Mouse (Mus musculus) forebrain, embryonic 12.5 days (tissue): ENCODE results near the gene Lpcat3. TPM values are rescaled to one million over a fixed set of nuclear protein-coding genes. Genes with fewer than 3 reads are reported as not detected.

ENCODE experiments used
- ATAC-seq: fragments of 200-750 bp; cut with Nextera tagmentation; 2 replicates; pipeline ENCODE4 v1.8.0; 2017; ENCODE audit warnings: moderate TSS enrichment; ENCODE audit not compliant: low FRiP score
- H3K27ac ChIP-seq: fragments of 300-500 bp; sonication (generic); 2 replicates; pipeline ENCODE4 v1.5.1; 2016; ENCODE audit warnings: mild to moderate bottlenecking
- H3K27me3 ChIP-seq: fragments of 300-500 bp; sonication (generic); 2 replicates; pipeline ENCODE4 v1.6.1; 2016; ENCODE audit warnings: mild to moderate bottlenecking
- H3K36me3 ChIP-seq: fragments of 300-500 bp; sonication (generic); replicated peaks from 2 replicates; pipeline ENCODE4 v1.6.1; 2016; ENCODE audit warnings: mild to moderate bottlenecking
- H3K4me1 ChIP-seq: fragments of 300-500 bp; sonication (generic); 2 replicates; pipeline ENCODE4 v1.6.1; 2016
- H3K4me2 ChIP-seq: fragments of 300-500 bp; sonication (generic); 2 replicates; pipeline ENCODE4 v1.6.1; 2016; ENCODE audit warnings: mild to moderate bottlenecking, moderate library complexity
- H3K4me3 ChIP-seq: fragments of 300-500 bp; sonication (generic); replicated peaks from 2 replicates; pipeline ENCODE4 v1.5.1; 2016; ENCODE audit warnings: mild to moderate bottlenecking
- H3K9ac ChIP-seq: fragments of 300-500 bp; sonication (generic); 2 replicates; pipeline ENCODE4 v1.6.1; 2016; ENCODE audit warnings: mild to moderate bottlenecking
- H3K9me3 ChIP-seq: fragments of 300-500 bp; sonication (generic); 2 replicates; pipeline ENCODE4 v1.6.1; 2016
- WGBS: fragments of 180-500 bp; shearing (Covaris S2); methylation state at CpG from one replicate; pipeline ENCODE4 v1.1.7; 2016; 5-methylcytosine and 5-hydroxymethylcytosine counted together
- polyA plus RNA-seq: library from polyadenylated mRNA; unstranded; fragments of >200 nt; fragmentation: Nextera tagmentation; extraction: Ambion mirVana; gene quantifications from 2 replicates; pipeline ENCODE4 v1.2.1, GENCODE M21; 2016

The Lpcat3 gene
- polyA plus RNA-seq, 1 experiment from 2014 or later = 35.0 TPM

DNA sequence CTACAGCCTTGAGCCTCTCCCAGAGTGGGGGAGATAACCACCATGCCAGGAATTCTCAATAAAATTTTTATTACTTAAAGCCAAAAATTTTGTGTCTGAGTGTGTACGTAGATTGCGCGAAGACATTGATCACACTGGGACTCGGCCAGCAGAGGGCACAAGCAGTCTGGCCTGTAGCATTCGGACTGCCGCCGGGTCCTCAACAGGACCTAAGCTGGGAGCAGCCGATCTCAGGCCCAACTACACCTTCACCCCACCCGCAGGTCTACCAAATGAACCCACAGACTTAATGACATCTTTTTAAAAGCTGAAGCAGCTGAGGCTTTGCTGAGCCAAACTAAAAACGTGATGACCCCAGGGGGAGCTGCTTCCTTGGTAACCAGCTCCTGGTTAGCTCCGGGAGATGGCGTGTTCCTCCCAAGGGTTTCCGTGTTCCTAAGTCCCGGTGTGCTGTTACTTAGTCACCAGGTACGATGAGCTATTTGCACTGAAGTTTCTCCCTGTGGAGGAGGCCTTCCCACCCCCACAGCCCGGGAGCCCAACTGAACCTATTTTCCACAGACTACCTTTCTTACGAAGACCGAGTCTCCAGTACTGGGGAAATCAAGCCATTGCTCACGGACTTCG lies 54.1 kb downstream of the Lpcat3 start:
- 0 out of 2 replicates have a peak overlapping the region, but pooled peaks have one; percentile 19 for H3K27ac ChIP-seq
- H3K9ac ChIP-seq = no peak overlapping the region
- ATAC-seq = no peak
- H3K4me1 ChIP-seq = peaks cover 18% of the 10 kb centered on the region
- H3K9me3 ChIP-seq = no peaks in the 10 kb centered on the region
- no peak overlapping the region for H3K4me3 ChIP-seq
- peaks cover 45% of the 10 kb centered on the region for H3K36me3 ChIP-seq
- H3K27me3 ChIP-seq = no peaks in the 10 kb centered on the region
- no peak overlapping the region for H3K4me2 ChIP-seq
- WGBS = 69% methylated on average over 20 of the region's 20 CpGs

DNA sequence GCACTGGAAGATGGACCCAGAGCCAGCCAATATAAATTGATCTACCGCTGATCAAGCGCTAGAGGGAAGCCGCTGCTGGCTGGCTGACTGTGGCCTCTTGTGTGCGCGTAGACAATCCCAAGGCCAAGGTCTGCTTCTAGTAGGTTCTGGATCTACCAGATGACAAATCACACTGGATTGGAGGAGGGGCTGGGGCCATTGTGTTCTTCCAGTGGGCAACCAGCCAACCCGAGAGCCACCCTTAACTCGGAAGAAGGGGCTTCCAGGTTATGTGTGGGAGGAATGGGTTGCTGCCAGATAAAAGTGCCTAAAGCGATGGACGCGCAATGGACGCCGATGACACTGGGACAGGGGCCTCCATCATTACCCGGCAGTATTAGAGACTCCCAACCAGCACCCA lies 55.1 kb downstream of the Lpcat3 start:
- peak overlapping the region; percentile 7; the same call in 1 of the 2 replicates for H3K4me3 ChIP-seq
- WGBS = 81% methylated on average over 13 of the region's 13 CpGs
- peaks cover 45% of the 10 kb centered on the region for H3K36me3 ChIP-seq
- peaks cover 15% of the 10 kb centered on the region for H3K4me1 ChIP-seq
- no peak overlapping the region for H3K4me2 ChIP-seq
- no peak overlapping the region for H3K27ac ChIP-seq
- no peaks in the 10 kb centered on the region for H3K27me3 ChIP-seq
- H3K9me3 ChIP-seq = no peaks in the 10 kb centered on the region
- no peak overlapping the region for H3K9ac ChIP-seq
- no peak for ATAC-seq

DNA sequence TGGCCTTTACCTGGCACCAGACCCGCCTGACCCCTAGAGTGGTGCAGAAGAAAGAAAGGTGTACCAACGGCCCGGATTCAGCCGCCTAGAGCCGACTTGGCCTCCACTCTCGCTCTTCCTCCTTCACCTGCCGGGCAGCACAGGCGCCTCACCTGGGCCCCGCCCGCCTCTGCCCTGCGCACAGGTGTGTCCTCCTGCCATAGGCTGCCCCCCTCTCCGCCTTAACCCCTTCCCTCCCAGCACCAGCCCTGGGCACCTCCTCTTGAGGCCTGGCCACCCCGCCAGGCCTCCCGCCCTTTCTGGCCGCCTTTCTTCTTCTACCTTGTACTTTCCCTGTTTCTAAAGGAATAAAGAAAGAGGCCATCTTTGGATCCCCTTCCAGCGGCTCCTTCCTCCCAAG lies 55.9 kb downstream of the Lpcat3 start:
- no peak overlapping the region for H3K27ac ChIP-seq

DNA sequence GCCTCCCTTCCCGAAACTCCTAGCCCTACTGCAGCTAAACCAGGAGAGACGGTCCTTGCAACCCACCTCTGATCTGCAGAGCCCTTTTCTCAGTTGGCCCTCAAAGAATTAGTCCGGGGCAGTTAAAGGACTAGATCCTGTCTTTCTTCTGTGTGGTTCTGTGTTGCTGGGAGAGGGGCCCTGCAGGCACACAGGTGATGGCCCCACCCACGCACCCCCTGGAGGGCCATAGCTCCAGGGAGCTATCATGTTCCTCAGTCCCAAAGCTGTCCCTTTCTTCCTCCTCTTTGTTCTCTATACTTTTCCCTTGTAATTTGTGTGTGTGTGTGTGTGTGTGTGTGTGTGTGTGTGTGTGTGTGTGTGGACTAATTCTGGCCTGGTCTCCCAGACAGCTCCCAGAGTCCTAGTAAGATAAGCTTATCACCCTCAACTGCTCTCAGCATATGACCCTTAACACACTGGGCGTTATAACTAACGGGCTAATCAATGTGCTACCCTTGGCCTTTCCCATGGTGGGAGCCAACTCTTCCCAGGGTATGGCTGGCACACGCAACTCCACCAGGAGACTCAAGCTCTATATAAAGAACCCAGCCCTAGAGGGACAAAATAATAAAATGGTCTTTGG lies 56.6 kb downstream of the Lpcat3 start:
- no peak for ATAC-seq
- H3K27me3 ChIP-seq = no peaks in the 10 kb centered on the region
- H3K4me3 ChIP-seq = no peak overlapping the region
- no peak overlapping the region for H3K27ac ChIP-seq
- 75% methylated on average over 7 of the region's 7 CpGs for WGBS
- H3K9ac ChIP-seq = peak overlapping the region; percentile 40; the same call in 1 of the 2 replicates
- no peaks in the 10 kb centered on the region for H3K9me3 ChIP-seq
- H3K4me1 ChIP-seq = no peaks in the 10 kb centered on the region
- no peak overlapping the region for H3K4me2 ChIP-seq
- H3K36me3 ChIP-seq = peaks cover 34% of the 10 kb centered on the region

More for the DNA sequence above, 55.9 kb downstream of the Lpcat3 start:
- Histone ChIP-seq H3K4me3 (no peak overlapping the region), H3K27me3 (no peaks in the 10 kb centered on the region), H3K9ac (peak overlapping the region; percentile 40; the same call in 1 of the 2 replicates), H3K36me3 (peaks cover 42% of the 10 kb centered on the region), H3K4me1 (peaks cover 7% of the 10 kb centered on the region), H3K9me3 (no peaks in the 10 kb centered on the region), H3K4me2 (no peak overlapping the region)
- no peak for ATAC-seq
- 47% methylated on average over 16 of the region's 16 CpGs for WGBS

DNA sequence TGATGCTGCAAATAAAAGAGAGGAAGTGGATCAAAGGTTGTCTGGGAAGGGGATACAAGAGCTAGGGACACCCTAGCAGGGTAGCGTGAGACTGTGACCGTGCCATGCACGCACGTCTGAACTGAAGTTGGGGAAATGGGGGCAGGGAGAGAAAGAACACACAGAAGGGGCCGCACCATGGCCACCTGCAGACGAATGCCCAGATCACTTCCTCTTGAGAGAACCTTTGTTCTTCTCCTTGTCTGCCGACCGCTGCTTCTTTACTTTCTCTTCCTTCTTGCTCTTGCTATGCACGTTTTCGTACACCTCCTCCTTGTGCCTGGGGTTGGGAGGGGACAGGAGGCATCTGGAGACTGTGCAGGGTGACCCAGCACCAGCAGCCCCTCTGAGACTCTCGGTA lies 58.1 kb downstream of the Lpcat3 start:
- Histone ChIP-seq H3K4me2 (no peak overlapping the region), H3K27ac (no peak overlapping the region), H3K9me3 (no peaks in the 10 kb centered on the region), H3K4me1 (no peaks in the 10 kb centered on the region), H3K27me3 (no peaks in the 10 kb centered on the region), H3K4me3 (no peak overlapping the region), H3K9ac (no peak overlapping the region; the same call in 1 of the 2 replicates), H3K36me3 (peaks cover 20% of the 10 kb centered on the region)
- no peak for ATAC-seq
- WGBS = 65% methylated on average over 11 of the region's 11 CpGs

DNA sequence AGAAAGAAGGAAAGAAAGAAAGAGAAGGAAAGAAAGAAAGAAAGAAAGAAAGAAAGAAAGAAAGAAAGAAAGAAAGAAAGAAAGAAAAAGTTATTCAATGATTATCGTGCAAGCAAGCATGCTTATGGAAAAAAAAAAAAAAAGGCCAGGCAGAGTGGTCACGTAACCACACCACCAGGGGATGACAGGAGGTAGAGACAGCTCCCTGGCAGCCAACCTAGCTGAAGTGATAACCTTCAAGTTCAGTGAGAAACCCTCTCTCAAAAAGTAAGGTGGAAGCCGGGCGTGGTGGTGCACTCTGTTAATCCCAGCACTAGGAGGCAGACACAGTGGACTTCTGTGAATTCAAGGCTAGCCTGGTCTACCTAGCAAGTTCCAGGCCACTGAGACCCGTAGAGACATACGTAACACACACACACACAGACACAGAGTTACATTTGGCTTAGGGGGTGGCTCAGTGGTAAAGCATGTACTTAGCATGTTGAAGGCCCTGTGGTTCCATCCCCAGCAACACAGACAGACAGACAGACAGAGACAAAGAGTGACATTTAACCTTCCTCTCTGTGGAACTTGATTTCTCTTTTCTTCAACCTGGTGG lies 60.1 kb downstream of the Lpcat3 start:
- H3K27ac ChIP-seq = no peak overlapping the region
- no peaks in the 10 kb centered on the region for H3K27me3 ChIP-seq
- no peaks in the 10 kb centered on the region for H3K9me3 ChIP-seq
- no peak for ATAC-seq
- H3K4me1 ChIP-seq = no peaks in the 10 kb centered on the region
- H3K4me3 ChIP-seq = no peak overlapping the region
- H3K36me3 ChIP-seq = no peaks in the 10 kb centered on the region
- no peak overlapping the region for H3K4me2 ChIP-seq
- WGBS = 83% methylated on average over 6 of the region's 6 CpGs
- no peak overlapping the region for H3K9ac ChIP-seq

DNA sequence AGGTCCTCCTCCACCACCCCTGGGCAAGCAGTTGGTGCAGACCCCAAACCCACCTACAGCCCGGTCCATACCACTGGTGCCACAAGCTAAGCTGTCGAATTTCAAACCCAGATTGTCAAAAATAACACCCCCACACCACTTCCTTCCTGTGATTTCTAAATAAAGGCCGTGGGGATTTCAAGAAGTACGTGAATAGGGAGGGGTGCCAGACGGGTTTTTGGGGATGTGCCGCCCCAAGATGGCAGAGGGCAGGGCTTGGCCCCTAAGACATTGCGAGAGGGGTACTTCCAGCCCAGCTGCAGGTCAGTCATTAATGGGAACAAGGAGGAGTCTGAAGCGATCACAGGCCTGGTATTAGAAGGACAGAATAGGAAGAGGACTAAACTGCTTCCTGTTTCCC lies 60.7 kb downstream of the Lpcat3 start:
- Histone ChIP-seq H3K36me3 (no peaks in the 10 kb centered on the region), H3K9me3 (no peaks in the 10 kb centered on the region), H3K9ac (no peak overlapping the region), H3K4me3 (no peak overlapping the region), H3K27me3 (no peaks in the 10 kb centered on the region), H3K4me2 (no peak overlapping the region), H3K27ac (no peak overlapping the region), H3K4me1 (no peaks in the 10 kb centered on the region)
- ATAC-seq = no peak
- WGBS = 87% methylated on average over 8 of the region's 8 CpGs

DNA sequence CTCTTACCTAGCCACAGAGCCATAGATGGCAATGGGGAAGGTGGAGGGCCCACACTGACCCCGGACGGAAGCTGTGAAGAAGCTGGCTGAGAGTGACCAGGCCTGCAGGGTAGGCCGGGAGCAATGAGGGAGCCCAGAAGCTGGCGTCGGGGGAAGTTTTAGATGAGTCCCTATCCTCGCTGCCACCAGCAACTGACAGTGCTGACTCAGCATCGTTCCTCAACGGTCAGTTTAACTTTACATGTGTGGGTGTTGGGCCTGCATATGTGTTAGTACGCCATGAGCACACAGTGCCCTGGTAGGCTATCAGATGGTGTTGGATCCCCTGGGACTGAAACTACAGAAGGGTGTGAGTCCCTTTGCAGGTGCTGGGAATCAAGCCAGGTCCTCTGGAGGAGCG lies 61.6 kb downstream of the Lpcat3 start:
- no peaks in the 10 kb centered on the region for H3K27me3 ChIP-seq
- 88% methylated on average over 10 of the region's 10 CpGs for WGBS

DNA sequence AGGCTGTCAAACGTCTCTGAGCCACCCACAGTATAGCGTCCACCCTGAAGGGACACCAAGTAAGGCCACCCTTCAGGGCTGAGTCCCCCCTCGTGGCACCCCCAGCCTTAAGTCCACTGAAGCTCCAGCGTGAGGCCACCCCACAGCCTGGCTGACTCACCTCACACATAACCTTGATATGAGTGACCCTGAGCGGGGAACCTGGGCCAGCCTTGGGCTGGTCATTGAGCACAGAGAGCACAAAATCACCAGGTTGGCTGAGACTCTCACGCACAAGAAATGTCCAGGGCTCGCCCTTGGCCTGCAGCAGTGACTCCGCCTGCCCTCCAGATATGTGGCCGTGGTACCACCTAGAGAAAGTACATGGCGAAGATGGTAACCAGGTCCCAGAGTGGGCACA lies 65.8 kb downstream of the Lpcat3 start:
- H3K4me2 ChIP-seq = no peak overlapping the region
- H3K27ac ChIP-seq = no peak overlapping the region
- no peaks in the 10 kb centered on the region for H3K36me3 ChIP-seq
- ATAC-seq = no peak
- H3K27me3 ChIP-seq = no peaks in the 10 kb centered on the region
- H3K9ac ChIP-seq = no peak overlapping the region
- no peak overlapping the region for H3K4me3 ChIP-seq
- no peaks in the 10 kb centered on the region for H3K9me3 ChIP-seq
- WGBS = 86% methylated on average over 10 of the region's 10 CpGs
- H3K4me1 ChIP-seq = no peaks in the 10 kb centered on the region

More for the DNA sequence above, 61.6 kb downstream of the Lpcat3 start:
- Histone ChIP-seq H3K4me3 (no peak overlapping the region), H3K9me3 (no peaks in the 10 kb centered on the region), H3K27ac (no peak overlapping the region), H3K9ac (no peak overlapping the region), H3K4me2 (no peak overlapping the region), H3K36me3 (no peaks in the 10 kb centered on the region), H3K4me1 (no peaks in the 10 kb centered on the region)
- ATAC-seq = no peak

DNA sequence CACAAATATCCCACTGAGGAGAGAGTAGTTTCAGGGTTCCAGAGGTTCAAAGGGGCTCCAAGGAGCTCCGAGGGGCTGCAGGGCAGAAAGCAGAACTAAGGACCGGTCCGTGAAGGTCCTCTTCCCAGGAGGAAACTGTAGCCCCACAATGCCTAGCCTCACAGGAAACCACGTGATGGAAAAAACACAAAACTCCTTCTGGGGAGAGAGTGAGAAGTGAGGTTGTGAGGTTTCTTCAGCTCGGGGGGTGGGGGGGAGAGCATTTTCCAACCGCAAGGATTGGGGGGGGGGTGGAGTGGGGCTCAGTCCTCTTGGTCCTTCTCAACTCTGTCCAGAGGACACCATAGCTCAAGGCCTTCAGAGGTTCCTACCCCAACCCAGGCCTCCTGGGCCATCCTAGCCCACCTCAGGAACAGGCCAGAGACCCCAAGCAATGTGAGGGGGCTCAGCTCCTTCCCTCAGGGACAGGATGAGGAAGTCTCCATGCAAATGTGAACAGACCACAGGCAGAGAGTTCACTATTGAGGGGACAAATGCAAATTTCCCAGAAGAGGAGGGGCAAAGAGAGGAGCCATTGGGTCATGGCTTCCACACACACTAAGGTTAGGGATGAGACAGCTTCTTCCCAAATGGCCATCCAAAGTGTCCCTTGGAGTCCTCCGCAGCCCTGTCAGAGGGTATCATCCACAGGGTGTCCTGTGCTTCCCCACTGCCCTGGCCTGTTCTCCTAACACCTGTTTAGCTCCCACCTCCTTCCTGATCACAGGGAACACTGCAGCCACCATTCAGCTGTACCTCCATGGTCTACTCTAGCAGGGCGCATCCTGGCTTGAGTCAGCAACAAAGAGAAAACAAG lies 67.3 kb downstream of the Lpcat3 start:
- WGBS = 86% methylated on average over 8 of the region's 8 CpGs

DNA sequence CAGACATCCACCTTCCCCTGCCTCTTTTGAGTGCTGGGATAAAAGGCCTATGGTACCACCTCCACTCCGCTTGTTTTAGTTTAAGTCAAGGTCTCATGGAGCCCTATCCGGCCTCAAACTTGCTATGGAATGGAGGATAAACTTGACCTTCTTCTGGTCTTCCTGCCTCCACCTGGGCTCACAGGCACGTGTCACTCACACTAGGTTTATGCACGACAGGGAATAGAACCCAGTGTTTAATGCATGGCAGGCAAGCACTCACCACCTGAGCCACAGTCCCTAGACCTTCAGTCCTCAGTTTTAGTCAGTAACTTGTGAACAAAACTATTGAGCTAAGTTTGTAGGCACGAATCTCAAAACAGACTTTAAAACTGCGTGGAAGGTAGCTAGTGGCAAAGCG lies 68.2 kb downstream of the Lpcat3 start:
- Histone ChIP-seq H3K36me3 (no peaks in the 10 kb centered on the region), H3K4me3 (no peak overlapping the region), H3K27me3 (no peaks in the 10 kb centered on the region), H3K27ac (no peak overlapping the region), H3K9me3 (no peaks in the 10 kb centered on the region), H3K4me1 (no peaks in the 10 kb centered on the region), H3K9ac (no peak overlapping the region), H3K4me2 (no peak overlapping the region)
- WGBS = 89% methylated on average over 7 of the region's 7 CpGs
- ATAC-seq = no peak

More for the DNA sequence above, 67.3 kb downstream of the Lpcat3 start:
- Histone ChIP-seq H3K4me3 (no peak overlapping the region), H3K27me3 (no peaks in the 10 kb centered on the region), H3K9me3 (no peaks in the 10 kb centered on the region), H3K36me3 (no peaks in the 10 kb centered on the region), H3K9ac (no peak overlapping the region), H3K4me1 (no peaks in the 10 kb centered on the region), H3K27ac (no peak overlapping the region), H3K4me2 (no peak overlapping the region)
- no peak for ATAC-seq
